Mouse (Mus musculus): ENCODE measurements around the gene Trim33. TPM values are rescaled to one million over a fixed set of nuclear protein-coding genes. Genes with fewer than 3 reads are reported as not detected.

Gene Trim33
- polyA plus RNA-seq, 1 experiment = 18.1 TPM

DNA sequence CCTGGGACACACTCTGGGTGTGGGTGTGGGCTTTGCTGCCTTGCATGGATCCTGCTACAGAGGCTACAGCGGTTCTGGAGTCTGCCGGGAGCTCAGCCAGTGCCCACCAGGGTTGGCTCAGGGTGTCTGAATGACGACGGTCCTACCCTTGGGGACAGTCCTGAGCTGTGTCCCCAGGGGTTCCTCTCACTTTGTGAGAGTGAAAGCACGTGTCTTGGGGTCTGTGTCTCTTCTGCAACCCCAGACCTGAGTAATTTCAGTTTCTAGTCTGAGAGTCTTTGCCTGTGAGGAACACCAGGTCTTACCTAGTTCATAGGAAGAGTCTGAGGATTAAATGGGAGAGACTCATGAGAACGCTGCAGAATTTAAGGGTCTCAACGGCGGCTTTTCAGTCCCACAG, 101.7 kb downstream of the Trim33 start:
- H3K4me1 ChIP-seq (ENCODE audit: control insufficient read depth, insufficient read depth, low read length) = no peaks in the 10 kb centered on the region
- H3K4me3 ChIP-seq (replicated peaks; ENCODE audit: insufficient read depth, low read depth, low read length) = no peak overlapping the region
- WGBS = 67% methylated on average over 8 of the region's 8 CpGs
- no peak overlapping the region for H3K27ac ChIP-seq (ENCODE audit: insufficient read depth, low read length)
- no peaks in the 10 kb centered on the region for H3K27me3 ChIP-seq (ENCODE audit: control insufficient read depth, insufficient read depth, low read length)
- no peak for TF ChIP-seq POLR2A (IDR thresholded peaks at IDR 0.05; ENCODE audit: borderline replicate concordance, insufficient read depth, low read length)
- TF ChIP-seq CTCF (IDR thresholded peaks at IDR 0.05; ENCODE audit: borderline replicate concordance, insufficient read depth, low read depth, low read length) = no peak
- no peak for DNase-seq

DNA sequence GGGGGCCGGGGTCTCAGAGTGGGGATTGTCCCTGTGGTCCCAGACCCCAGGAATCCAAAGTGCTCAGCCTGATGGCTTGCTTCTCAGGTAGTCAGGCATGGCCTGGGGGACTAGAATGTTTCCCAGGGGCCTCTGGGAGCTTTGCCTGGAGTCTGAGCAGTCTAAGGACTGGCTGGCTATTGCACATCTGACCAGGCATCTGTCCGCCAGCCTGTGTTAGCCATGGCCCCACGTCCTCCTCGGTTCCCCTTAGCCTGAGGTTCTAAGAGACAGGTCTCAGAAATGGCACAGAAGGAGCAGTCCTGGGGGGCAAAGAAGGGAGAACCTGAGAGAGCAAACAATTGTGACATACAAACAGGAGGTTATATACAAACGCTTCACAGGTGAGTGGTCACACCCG, 102.3 kb downstream of the Trim33 start:
- Histone ChIP-seq H3K4me1 (ENCODE audit: control insufficient read depth, insufficient read depth, low read length) (no peaks in the 10 kb centered on the region), H3K27ac (ENCODE audit: insufficient read depth, low read length) (no peak overlapping the region), H3K4me3 (replicated peaks; ENCODE audit: insufficient read depth, low read depth, low read length) (no peak overlapping the region), H3K27me3 (ENCODE audit: control insufficient read depth, insufficient read depth, low read length) (no peaks in the 10 kb centered on the region)
- DNase-seq = no peak
- 94% methylated on average over 6 of the region's 6 CpGs for WGBS
- TF ChIP-seq POLR2A (IDR thresholded peaks at IDR 0.05; ENCODE audit: borderline replicate concordance, insufficient read depth, low read length) (no peak), CTCF (IDR thresholded peaks at IDR 0.05; ENCODE audit: borderline replicate concordance, insufficient read depth, low read depth, low read length) (no peak)

DNA sequence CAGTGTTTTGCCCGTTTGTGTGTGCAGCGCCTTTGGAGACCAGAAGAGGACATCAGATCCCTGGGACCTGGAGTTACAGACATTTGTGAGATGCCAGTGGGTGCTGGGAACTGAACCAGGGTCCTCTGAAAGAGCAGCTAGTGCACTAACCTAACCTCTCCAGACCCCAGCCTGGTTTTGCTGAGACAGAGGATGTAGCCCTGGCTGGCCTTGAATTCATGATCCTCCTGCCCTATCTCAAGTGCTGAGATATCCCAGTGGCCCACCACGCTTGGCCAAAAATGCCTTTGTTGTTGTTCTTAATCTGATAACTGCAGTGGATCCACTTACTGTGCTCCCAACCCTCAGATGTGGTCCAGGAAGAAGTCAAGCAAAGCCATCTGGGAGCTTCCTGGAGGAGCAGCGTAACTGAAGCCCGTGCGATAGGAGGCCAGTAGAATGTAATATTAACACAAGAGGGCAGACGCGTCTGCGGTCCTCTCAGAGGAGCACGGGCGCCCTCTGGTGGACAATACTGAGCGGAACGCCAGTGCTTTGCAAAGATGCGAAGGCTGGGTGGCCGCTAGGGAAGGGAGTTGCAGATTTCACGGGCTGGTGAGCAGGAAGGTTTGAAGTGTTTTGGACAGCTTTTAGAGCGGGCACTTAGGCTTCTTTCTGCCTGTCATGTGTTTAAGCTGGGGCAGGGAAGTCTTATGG, 103.9 kb downstream of the Trim33 start:
- 17% methylated on average over 17 of the region's 17 CpGs for WGBS
- DNase-seq = peak; percentile 82 to 87
- Histone ChIP-seq H3K27me3 (ENCODE audit: control insufficient read depth, insufficient read depth, low read length) (no peaks in the 10 kb centered on the region), H3K4me1 (ENCODE audit: control insufficient read depth, insufficient read depth, low read length) (no peaks in the 10 kb centered on the region), H3K4me3 (replicated peaks; ENCODE audit: insufficient read depth, low read depth, low read length) (no peak overlapping the region), H3K27ac (ENCODE audit: insufficient read depth, low read length) (no peak overlapping the region)
- TF ChIP-seq CTCF (IDR thresholded peaks at IDR 0.05; ENCODE audit: borderline replicate concordance, insufficient read depth, low read depth, low read length) = peak; percentile 99
- no peak for TF ChIP-seq POLR2A (IDR thresholded peaks at IDR 0.05; ENCODE audit: borderline replicate concordance, insufficient read depth, low read length)

DNA sequence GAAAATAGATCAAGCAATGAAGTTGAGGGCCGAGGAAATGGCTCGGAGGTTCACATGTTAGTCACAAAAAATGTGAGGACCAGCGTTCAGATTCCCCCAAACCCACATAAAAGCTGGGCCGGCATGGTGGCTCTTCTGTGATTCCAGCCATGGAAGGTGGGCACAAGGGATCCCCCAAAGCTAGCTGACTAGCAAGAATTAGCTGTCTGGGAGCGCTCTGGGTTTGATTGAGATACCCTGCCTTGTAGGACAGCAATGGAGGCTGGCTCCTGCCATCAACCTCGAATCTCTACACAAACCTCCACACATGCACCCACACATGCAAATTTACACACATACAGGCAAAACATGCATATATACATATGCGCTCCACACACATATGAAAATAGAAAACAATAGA, 105.4 kb downstream of the Trim33 start:
- no peak overlapping the region for H3K4me3 ChIP-seq (replicated peaks; ENCODE audit: insufficient read depth, low read depth, low read length)
- H3K27ac ChIP-seq (ENCODE audit: insufficient read depth, low read length) = no peak overlapping the region
- DNase-seq = no peak
- TF ChIP-seq CTCF (IDR thresholded peaks at IDR 0.05; ENCODE audit: borderline replicate concordance, insufficient read depth, low read depth, low read length) = no peak
- no peak for TF ChIP-seq POLR2A (IDR thresholded peaks at IDR 0.05; ENCODE audit: borderline replicate concordance, insufficient read depth, low read length)
- no peaks in the 10 kb centered on the region for H3K27me3 ChIP-seq (ENCODE audit: control insufficient read depth, insufficient read depth, low read length)
- WGBS = 90% methylated on average over 7 of the region's 7 CpGs
- no peaks in the 10 kb centered on the region for H3K4me1 ChIP-seq (ENCODE audit: control insufficient read depth, insufficient read depth, low read length)

DNA sequence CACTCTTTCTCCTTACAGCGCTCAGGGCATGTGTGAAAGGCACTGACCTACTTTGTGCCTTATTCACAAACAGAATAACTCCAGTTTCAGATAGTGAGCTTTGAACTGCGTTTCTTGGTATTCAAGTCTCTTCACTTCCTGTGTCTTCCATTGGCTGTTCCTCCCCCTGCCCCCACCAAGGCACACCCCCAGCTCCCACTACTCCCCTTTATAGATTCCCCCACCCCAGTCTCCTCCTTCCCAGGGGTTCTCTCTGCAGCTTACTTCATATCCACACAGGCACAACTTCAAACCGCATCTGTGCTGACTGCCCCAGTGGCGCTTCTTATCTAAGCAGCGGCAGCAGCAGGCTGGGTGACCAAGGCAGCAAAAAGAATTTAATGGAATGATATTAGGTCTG, 105.9 kb downstream of the Trim33 start:
- DNase-seq = no peak
- TF ChIP-seq CTCF (IDR thresholded peaks at IDR 0.05; ENCODE audit: borderline replicate concordance, insufficient read depth, low read depth, low read length) (no peak), POLR2A (IDR thresholded peaks at IDR 0.05; ENCODE audit: borderline replicate concordance, insufficient read depth, low read length) (no peak)
- WGBS = 78% methylated on average over 5 of the region's 5 CpGs

DNA sequence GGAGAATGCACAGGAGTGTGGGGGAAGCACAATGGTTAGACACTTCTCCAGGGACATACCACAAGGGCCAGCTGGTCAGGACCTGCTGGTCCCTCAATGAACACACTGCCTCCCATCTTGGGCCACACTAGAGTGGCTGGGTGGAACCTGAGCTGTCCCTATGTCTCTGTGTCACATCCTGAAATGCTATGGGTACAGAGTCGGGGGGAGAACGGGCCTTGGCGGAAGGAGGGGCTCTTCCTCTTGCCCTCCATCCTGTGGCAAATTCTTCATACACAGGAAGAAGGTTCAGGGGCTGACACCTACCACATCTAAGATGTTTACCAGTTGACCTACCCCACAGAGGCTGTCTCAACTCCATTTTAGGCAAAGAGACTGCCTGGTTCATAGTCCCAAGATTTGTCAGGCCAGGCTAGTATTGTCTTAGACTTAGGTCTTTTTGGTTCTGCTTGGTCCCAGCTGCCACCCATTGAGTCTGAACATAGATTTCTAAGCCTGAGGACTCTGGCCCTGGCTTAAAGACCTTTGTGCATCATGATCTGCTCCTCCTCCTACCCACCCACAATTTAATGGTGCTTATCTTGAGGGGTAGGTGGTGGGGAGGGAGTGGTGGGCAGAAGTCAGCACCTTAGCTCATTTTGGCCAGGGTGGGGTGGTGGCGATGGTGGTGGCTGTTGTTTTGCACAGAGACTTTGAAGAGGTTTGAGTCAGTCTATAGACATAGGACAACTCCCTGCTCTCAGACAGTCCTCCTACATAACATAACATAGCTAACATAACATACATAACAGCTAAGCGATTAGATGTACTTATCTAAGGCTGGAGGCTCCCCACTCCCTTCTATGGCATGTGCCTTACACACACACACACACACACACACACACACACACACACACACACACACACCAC, 106.5 kb downstream of the Trim33 start:
- H3K4me1 ChIP-seq (ENCODE audit: control insufficient read depth, insufficient read depth, low read length) = no peaks in the 10 kb centered on the region
- WGBS = 91% methylated on average over 5 of the region's 5 CpGs
- no peak overlapping the region for H3K27ac ChIP-seq (ENCODE audit: insufficient read depth, low read length)
- no peak for DNase-seq
- no peak for TF ChIP-seq POLR2A (IDR thresholded peaks at IDR 0.05; ENCODE audit: borderline replicate concordance, insufficient read depth, low read length)
- TF ChIP-seq CTCF (IDR thresholded peaks at IDR 0.05; ENCODE audit: borderline replicate concordance, insufficient read depth, low read depth, low read length) = no peak
- no peak overlapping the region for H3K4me3 ChIP-seq (replicated peaks; ENCODE audit: insufficient read depth, low read depth, low read length)
- no peaks in the 10 kb centered on the region for H3K27me3 ChIP-seq (ENCODE audit: control insufficient read depth, insufficient read depth, low read length)

More for the DNA sequence above, 105.9 kb downstream of the Trim33 start:
- Histone ChIP-seq H3K27me3 (ENCODE audit: control insufficient read depth, insufficient read depth, low read length) (no peaks in the 10 kb centered on the region), H3K4me3 (replicated peaks; ENCODE audit: insufficient read depth, low read depth, low read length) (no peak overlapping the region), H3K27ac (ENCODE audit: insufficient read depth, low read length) (no peak overlapping the region), H3K4me1 (ENCODE audit: control insufficient read depth, insufficient read depth, low read length) (no peaks in the 10 kb centered on the region)

DNA sequence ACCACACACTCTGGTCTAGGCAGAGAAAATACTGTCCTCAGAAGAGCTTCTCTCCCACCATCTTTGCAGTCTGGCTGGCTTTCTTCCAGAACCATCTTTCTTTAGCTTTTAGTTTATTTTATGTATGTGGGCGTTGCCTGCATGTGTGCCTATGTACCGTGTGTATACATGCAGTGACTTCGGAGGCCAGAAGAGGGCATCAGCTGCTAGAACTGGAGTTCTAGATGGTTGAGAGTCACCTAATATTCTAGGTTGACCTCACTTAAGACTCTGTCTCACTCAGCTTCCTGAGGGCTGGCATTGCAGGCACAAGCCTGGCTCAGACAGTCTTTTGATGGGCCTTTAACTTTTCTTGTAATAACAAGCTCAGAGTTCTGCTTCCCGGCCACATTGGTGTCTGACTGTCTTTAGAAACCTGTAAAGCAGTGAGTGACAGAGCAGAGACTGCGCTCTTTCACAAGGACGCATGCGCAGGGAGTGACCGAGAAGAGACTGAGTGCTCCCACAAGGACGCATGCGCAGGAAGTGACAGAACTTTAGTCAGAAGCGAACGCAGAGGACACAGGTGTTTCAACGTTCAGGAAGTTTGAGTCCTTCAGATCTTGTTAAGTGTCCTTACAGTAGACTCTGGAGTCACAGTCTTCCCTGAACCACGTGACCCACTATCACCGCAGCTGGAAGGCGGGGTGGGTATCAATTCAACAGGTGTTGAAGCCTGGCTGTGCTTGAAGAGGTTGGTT, 107.4 kb downstream of the Trim33 start:
- H3K27me3 ChIP-seq (ENCODE audit: control insufficient read depth, insufficient read depth, low read length) = no peaks in the 10 kb centered on the region
- H3K4me3 ChIP-seq (replicated peaks; ENCODE audit: insufficient read depth, low read depth, low read length) = no peak overlapping the region
- H3K4me1 ChIP-seq (ENCODE audit: control insufficient read depth, insufficient read depth, low read length) = no peaks in the 10 kb centered on the region
- 93% methylated on average over 16 of the region's 16 CpGs for WGBS
- no peak overlapping the region for H3K27ac ChIP-seq (ENCODE audit: insufficient read depth, low read length)
- no peak for TF ChIP-seq POLR2A (IDR thresholded peaks at IDR 0.05; ENCODE audit: borderline replicate concordance, insufficient read depth, low read length)
- no peak for TF ChIP-seq CTCF (IDR thresholded peaks at IDR 0.05; ENCODE audit: borderline replicate concordance, insufficient read depth, low read depth, low read length)
- no peak for DNase-seq
